Mouse (Mus musculus) right cerebral cortex, adult 18-20 months (tissue): Measurements from ENCODE around the gene Tor2a.

Source experiments
- DNase-seq: peaks from one replicate; pipeline ENCODE4 v3.0.0; 2022; ENCODE audit warnings: mixed read lengths

Tor2a gene

DNA sequence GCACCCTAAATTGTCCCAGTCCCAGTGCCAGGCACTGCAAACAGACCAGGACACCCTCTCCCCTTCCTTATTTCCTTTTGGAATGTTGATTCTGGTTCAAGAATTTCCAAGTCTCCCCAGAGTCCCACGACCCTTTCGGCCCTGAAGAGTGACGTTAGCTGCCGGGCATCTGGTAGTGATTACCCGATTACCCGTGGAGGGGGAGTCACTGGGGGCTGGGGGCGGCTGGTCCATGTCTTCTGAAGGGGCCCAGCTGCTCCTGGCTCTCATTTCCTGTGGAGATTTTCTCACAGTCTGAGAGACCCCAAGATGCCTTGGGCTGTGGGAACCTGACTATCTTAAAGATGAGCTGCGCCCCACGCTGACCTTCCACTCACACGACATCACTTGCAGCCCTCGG lies 26.2 kb upstream of the Tor2a start:
- no peak for DNase-seq

GRCm38 (mm10) chr2:32731911-32732310 lies 25.1 kb upstream of the Tor2a start:
- DNase-seq: no peak

DNA sequence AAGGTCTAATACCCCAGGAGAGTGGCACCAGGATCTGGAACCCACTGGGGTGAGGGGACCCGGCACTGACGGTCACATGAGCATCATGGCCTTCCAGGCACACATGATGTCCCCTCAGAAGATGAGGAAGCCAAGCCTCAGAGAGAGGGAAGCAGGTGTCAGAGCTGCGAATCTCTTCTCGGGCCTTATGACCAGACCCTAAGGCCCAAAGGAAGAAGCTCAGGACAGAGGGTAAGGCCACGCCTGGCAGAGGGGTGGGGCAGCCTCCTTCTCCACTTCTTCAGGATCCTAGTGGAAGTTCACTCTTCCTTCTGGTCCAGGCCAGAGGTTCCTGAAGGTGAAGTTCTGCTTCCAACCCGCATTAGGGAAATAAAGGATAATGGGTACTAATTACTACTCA lies 24.3 kb upstream of the Tor2a start:
- no peak for DNase-seq

- DNase-seq: no peak
Measured at GRCm38 (mm10) chr2:32734480-32734879, 22.6 kb upstream of the Tor2a start.

DNA sequence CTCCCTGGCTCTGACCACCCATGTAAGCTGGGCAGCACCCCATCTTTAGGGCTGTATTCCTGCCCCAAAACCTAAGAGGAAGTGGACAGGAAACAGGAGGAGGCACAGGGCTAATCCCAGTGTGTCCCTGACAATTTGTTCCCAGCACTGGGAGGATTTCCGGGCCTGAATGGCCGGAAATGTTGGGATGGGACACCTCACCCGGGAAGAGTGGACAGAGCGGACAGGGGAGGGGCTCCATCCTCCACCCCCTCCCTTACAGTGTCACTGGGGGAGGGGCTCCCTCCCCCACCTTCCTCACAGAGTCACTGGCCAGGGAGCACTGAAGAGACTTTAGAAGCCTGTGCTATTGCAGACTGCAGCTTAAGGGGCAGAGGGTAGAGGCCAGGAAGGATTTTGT lies 22.1 kb upstream of the Tor2a start:
- no peak for DNase-seq

GRCm38 (mm10) chr2:32736306-32736829 lies 20.7 kb upstream of the Tor2a start:
- no peak for DNase-seq

DNA sequence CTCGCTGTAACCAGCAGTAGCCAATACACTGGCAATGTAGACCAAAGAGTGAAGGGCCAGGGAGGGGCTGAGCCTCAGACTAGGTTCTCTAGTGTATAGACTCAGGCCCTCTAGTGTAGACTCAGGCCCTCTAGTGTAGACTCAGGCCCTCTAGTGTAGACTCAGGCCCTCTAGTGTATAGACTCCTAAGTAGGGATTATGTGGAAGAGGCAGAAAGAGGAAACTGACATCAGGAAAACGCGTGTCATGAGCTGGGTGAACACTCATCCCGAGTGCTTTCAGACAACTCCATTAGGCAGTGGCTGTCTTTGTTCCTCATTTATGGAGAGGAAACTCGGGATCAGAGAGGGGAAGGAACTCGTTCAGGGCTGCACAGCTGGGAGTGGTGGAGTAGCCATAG lies 20.0 kb upstream of the Tor2a start:
- DNase-seq: no peak

DNA sequence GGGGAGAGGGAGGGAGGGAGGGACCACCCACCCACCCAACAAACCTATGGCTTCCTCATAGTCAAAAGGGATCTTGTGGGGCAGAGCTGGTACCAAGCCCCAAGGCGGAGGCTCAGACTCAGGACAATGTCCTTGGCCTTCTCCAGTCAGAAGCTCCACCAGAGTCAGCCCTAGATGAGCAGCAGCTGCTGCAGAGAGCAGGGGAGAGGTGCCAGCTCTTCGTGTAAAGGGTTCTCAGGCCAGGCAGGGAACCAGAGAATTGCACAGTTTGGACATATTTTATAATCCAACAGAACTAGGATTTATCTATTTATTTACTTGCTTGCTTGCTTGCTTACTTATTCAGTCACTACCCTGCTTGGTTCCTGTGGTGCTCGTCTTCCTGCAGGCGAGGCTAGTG lies 17.7 kb upstream of the Tor2a start:
- DNase-seq: no peak

GRCm38 (mm10) chr2:32740916-32741272 lies 16.1 kb upstream of the Tor2a start, which contains the start of gene 6330409D20Rik:
Gene 6330409D20Rik, minus strand, starts transcription at chr2:32741016.
- no peak for DNase-seq

DNA sequence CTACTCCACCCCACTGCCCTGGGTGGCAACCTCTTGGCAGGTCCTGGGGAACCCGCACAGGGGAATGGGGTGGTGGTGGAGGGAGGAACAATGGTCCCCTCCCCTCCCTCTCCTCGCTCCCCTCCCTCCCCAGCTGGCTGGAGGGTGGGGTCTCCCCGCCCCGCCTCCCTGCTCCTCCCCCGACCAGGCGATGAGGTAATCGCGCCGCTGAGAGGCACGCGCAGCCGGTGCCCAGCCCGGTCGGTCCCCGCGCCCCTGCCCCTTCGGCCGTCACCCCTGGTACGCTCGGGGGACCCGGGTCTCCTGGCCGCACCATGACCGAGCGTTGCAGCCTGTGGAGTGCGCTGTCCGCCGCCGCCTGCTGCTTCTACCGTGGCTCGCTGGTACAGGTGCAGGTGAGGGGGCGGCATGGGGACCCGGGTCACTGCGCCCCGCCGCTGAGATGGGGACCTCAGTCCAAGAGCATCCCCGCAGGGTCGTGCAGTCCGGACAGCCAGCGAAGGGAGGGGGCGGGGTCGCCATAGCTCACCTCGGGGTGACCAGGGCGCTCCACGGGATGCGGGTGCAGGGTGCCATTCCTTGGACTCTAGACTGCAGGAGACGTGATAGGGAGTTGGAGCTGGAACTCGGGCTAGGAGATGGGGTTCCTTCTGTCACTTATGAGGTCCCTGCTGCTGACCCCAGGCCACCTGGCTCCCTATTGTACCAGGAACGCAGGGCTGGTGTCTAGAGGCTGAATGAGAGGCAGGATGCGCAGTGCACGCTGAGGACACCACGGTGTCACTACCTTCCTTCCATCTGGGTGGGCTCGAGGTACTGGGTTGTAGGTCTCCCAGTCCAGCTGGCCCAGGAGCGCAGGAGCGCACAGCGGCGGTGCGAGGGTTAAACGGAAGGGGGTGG lies 15.5 kb upstream of the Tor2a start:
- DNase-seq: peak; percentile 63

DNA sequence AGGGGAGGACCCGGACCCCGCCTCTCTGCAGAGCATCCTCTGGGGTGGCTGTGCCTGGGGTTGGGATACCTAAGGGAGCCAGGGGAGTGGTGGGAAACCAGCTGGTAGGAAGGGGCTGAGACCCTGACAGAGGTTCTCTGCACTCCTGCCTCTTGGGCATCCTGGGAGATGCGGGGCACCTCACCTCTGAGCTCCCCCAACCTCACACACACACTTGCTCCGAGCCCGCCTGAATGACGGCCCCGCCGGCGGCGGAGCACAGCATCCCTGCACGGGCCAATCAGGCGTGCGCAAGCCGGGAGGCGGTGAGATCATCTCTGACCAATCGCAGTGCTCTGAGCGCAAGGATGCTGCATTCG lies 14.9 kb upstream of the Tor2a start:
- DNase-seq: peak; percentile 93

GRCm38 (mm10) chr2:32744272-32744982 lies 12.6 kb upstream of the Tor2a start:
- DNase-seq: no peak

DNA sequence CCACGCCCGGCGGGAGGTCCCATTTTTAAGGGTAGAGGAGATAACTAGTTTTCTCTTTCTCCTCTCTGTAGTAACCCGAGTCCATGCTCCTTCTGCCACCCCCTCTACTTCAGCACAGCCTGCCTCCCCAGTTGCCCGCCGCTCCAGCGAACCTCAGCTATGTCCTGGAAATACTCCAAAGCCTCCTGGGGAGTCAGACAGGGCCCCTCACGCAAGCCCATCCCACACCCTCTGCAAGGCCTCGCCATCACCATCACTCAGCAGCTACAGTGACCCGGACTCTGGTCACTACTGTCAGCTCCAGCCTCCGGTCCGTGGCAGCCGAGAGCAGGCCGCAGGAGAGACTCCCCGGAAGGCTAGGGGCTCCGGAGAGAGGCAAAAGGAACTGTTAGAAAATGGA lies 8.0 kb upstream of the Tor2a start:
- DNase-seq: no peak

DNA sequence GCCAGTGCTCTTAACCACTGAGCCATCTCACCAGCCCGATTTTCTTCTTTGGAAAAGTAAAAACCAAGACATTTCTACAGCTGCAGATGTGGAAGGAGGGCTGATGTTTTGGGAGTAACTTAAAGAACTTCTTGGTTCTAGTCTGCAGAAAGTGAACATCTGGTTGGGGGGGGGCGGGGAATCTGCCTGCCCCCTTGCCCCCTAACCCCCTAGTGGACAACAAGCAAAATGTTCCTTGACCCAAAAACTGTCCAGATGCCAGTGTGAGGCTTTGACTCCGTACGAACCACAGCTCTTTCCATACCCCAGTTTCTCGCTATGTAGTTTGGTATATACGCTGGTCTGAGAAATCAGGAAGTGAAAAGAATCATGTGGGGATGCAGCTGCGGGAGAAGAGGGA lies 6.8 kb upstream of the Tor2a start:
- no peak for DNase-seq

DNA sequence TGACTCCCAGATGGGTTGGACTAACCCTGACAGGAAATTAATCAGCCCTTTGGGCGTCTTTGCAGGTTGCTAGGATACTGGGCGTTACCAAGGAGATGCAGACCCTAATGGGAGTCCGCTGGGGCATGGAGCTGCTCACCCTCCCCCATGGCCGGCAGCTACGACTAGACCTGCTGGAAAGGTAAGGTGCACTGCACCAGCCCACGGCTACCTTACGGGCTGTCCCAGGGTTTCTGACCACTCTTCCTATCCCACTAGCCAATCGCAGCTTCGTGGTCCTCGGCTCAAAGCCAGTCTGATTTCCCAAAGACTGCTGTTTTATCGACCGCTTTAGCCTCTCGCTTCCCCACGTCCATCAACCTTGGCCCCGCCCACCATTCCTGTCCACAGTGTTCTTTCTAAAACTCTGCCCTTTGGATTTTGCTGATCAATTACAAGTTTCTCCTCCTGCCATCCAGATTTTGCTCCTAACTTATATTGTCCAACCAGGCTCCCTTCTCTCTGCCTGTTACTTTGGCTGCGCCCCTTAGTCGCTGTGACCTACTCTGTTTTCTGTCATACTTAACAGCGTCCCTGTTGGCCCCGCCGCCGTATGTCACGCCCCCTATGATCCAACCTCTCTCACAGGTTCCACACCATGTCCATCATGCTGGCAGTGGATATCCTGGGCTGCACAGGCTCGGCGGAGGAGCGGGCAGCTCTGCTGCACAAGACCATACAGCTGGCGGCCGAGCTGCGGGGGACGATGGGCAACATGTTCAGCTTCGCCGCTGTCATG lies 6.0 kb upstream of the Tor2a start:
- DNase-seq: no peak

GRCm38 (mm10) chr2:32751665-32752033 lies 5.4 kb upstream of the Tor2a start:
- no peak for DNase-seq

GRCm38 (mm10) chr2:32752181-32752580 lies 4.9 kb upstream of the Tor2a start:
- DNase-seq: no peak

DNA sequence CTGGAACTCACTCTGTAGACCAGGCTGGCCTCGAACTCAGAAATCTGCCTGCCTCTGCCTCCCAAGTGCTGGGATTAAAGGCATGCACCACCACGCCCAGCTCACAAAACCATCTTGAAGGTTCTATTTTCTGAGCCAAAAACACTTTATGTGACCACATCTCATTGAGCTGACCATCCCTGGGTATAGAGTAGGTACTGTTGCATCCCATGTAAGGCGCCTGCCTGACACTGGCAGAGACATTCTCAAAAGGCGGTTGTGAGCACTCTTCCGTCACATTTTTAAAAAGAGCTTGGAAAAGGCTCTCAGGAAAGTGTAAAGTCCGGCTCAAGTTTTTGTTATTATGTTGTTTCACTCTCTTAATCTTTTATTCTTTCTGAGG lies 369 bp upstream of the Tor2a start:
- DNase-seq: no peak

GRCm38 (mm10) chr2:32758503-32758902 lies 1.5 kb downstream of the Tor2a start:
- DNase-seq: no peak

DNA sequence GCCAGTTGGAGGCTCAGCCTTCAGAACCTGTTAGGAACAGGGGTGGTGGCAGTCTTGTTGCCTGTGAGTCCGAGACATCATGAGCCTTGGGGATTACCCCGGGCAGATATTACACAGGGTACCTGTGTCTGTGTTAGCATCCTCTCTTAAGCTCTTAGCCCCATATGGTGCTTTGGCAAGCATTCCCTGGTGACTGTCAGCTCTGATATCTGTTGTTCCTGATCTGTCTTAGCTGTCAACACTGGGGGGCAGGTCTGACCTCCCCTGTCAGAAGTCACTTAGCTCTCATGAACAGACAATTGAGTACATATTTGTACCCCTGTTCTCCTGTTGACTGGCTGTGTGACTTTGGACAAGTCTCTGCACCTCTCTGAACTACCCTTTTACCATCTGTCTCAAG lies 2.0 kb downstream of the Tor2a start:
- DNase-seq: no peak

DNA sequence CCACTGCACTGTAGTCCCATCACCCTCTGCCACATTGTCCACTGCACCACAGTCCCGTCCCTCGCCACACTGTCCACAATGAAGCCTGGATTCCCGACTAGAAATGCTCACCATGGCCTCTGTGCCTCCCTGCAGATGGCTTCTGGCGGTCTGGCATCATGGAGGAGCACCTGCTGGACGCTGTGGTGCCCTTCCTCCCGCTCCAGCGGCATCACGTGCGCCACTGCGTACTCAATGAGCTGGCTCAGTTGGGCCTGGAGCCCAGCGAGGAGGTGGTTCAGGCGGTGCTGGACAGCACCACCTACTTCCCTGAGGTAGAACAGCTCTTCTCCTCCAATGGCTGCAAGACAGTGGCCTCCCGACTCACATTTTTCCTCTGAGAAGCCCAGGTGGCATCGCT lies 4.3 kb downstream of the Tor2a start:
- peak; percentile 49 for DNase-seq

DNA sequence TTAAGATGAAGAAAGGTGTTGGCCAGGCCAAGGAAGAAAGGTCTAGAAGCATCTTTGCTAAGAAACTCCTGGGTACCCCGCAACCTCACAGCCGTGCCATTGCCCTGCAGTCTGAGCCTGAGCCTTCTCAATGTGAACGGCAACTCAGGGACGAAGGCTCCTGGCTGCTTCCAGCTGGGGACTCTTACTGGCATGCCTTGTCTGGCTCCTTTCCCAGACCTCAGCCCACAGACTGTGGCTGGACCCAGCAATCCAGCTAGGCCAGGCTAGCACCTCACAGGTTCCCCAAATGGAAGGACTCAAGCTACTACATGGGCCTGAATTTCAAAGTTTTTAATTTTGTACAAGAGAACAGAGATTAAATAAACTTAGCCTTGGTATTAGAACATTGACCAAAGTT lies 4.8 kb downstream of the Tor2a start:
- DNase-seq: no peak

DNA sequence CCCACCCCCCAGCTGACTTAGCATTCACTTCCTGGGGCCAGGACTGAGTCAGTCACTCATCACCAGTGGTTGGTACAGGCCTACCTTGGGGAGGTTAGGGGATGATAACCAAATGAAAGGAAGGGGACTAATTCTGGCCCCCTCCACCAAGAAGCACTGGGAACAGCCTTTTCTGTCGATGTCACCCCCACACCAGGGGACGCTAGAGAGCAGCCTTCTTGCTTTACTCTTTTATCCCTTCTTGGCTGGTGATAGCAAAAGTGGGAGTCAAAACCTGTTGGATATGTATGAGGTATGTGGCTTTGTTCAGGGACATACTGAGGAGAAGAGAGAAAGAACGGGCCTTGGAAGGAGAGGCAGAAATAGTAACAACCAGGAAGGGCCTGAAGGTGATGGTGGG lies 6.3 kb downstream of the Tor2a start:
- DNase-seq: no peak

- no peak for DNase-seq
Measured at GRCm38 (mm10) chr2:32767241-32767640, 10.2 kb downstream of the Tor2a start.
